Mouse (Mus musculus) heart, embryonic 13.5 days (tissue): ENCODE data around the gene St6galnac3. TPM values are rescaled to one million over a fixed set of nuclear protein-coding genes. Genes with fewer than 3 reads are reported as not detected.

Source experiments
- ATAC-seq: fragments of 200-750 bp; cut with Nextera tagmentation; 2 replicates; pipeline ENCODE4 v1.8.0; 2017; ENCODE audit warnings: moderate TSS enrichment; ENCODE audit not compliant: insufficient number of reproducible peaks, low FRiP score, low TSS enrichment; ENCODE audit errors: extremely low read depth
- H3K27ac ChIP-seq: fragments of 300-500 bp; sonication (generic); replicated peaks from 2 replicates; pipeline ENCODE4 v1.5.1; 2015; ENCODE audit warnings: moderate library complexity, mild to moderate bottlenecking, inconsistent platforms
- H3K27me3 ChIP-seq: fragments of 300-500 bp; sonication (generic); replicated peaks from 2 replicates; pipeline ENCODE4 v1.6.1; 2015; ENCODE audit warnings: mild to moderate bottlenecking, inconsistent platforms
- H3K36me3 ChIP-seq: fragments of 300-500 bp; sonication (generic); 2 replicates; pipeline ENCODE4 v1.6.1; 2015; ENCODE audit warnings: mild to moderate bottlenecking, inconsistent platforms
- H3K4me1 ChIP-seq: fragments of 300-500 bp; sonication (generic); 2 replicates; pipeline ENCODE4 v1.6.1; 2015; ENCODE audit warnings: inconsistent platforms
- H3K4me2 ChIP-seq: fragments of 300-500 bp; sonication (generic); 2 replicates; pipeline ENCODE4 v1.6.1; 2015; ENCODE audit warnings: inconsistent platforms, mild to moderate bottlenecking, moderate library complexity
- H3K4me3 ChIP-seq: fragments of 300-500 bp; sonication (generic); 2 replicates; pipeline ENCODE4 v1.5.1; 2015; ENCODE audit warnings: moderate library complexity, mild to moderate bottlenecking, inconsistent platforms
- H3K9ac ChIP-seq: fragments of 300-500 bp; sonication (generic); 2 replicates; pipeline ENCODE4 v1.6.1; 2015; ENCODE audit warnings: inconsistent platforms, mild to moderate bottlenecking, moderate library complexity
- H3K9me3 ChIP-seq: fragments of 300-500 bp; sonication (generic); 2 replicates; pipeline ENCODE4 v1.6.1; 2016; ENCODE audit warnings: inconsistent platforms
- WGBS: fragments of 180-500 bp; shearing (Covaris S2); methylation state at CpG from one replicate; pipeline ENCODE4 v1.1.7; 2015; ENCODE audit warnings: mixed read lengths; 5-methylcytosine and 5-hydroxymethylcytosine counted together
- polyA plus RNA-seq: library from polyadenylated mRNA; unstranded; fragments of >200 nt; fragmentation: Nextera tagmentation; extraction: Ambion mirVana; gene quantifications from 2 replicates; pipeline ENCODE4 v1.2.1, GENCODE M21; 2015

Gene St6galnac3
- polyA plus RNA-seq, 1 experiment from 2014 or later, result 21.7 TPM

DNA sequence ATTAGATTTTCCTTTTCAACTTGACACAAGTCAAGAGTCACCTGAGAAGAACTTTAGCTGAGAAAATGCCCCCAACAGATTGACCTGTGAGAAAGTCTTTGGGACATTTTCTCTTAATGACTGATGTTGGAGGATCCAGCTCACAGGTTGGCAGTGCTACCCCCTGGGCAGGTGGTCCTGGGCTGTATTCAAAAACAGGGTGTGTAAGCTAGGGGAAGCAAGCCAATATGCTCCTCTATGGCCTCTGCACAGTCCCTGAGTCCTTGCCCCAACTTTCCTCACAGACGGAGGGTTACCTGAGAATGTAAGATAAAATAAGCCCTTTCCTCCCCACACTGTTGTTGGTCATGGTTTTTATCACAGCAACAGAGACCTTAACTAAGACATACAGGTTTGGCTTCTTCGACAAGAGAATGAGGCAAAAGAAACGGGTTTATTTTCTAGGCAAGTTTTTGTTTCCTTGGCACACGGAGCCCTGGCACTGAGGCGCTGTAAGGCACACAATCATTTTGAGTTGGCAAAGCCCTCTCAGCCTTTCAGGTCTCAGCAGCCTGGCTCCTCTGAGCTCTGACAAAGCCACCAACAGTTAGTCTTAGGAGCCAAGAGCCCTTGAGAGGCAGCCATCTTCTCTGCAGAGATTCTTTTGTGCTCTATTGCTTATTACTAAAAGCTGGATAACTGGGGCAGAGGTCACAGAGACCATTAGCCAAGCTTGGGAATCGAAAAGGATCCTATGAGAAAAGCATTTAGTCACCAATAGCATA, 292.7 kb downstream of the St6galnac3 start:
- Histone ChIP-seq H3K9me3 (no peaks in the 10 kb centered on the region), H3K27me3 (no peaks in the 10 kb centered on the region), H3K4me1 (no peaks in the 10 kb centered on the region), H3K4me2 (no peak overlapping the region), H3K9ac (no peak overlapping the region), H3K36me3 (no peaks in the 10 kb centered on the region), H3K4me3 (no peak overlapping the region), H3K27ac (no peak overlapping the region)
- ATAC-seq, result no peak
- 82% methylated on average over 6 of the region's 6 CpGs for WGBS

DNA sequence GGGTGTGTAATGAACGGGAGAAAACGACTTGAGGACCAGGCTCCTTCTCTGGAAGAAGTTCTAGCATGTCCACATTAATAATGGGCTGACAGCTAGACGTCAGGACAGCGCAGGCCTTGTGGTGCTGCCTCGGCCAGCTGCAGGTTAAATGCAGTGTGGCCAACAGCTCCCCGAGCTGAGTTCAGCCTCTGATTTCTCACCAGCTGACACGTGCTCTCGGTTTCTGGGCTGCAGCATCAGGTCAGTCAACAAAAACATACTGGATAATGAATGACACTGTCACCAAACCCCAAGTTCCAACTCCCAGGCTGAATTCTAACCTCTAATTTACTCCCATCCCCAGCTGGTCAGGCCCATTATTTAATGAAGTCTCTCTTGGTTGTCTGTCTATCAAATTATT, 295.1 kb downstream of the St6galnac3 start:
- Histone ChIP-seq H3K27me3 (no peaks in the 10 kb centered on the region), H3K9me3 (no peaks in the 10 kb centered on the region), H3K9ac (no peak overlapping the region), H3K4me2 (no peak overlapping the region), H3K4me1 (no peaks in the 10 kb centered on the region), H3K36me3 (no peaks in the 10 kb centered on the region), H3K27ac (no peak overlapping the region), H3K4me3 (no peak overlapping the region)
- ATAC-seq, result no peak
- 63% methylated on average over 8 of the region's 8 CpGs for WGBS

DNA sequence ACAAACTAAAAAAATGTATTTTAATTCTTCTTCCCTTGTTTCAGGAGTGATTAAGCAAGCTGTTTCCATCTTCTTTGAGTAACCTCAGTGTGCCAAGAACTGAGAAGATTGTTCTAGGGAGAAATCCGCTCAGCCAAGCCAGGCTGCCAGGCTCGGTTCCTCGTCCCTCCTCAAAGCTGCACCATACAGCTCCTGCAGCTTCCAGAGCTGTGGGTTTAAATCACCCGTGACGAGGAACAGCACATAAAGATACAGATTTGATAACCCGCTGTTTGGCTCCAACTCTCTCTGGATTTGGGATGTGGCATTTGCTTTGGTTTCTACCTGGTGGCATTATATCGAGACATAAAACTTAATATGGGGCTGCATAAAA, 303.1 kb downstream of the St6galnac3 start:
- H3K4me1 ChIP-seq, result peaks cover 13% of the 10 kb centered on the region
- H3K4me2 ChIP-seq, result no peak overlapping the region
- no peaks in the 10 kb centered on the region for H3K9me3 ChIP-seq
- ATAC-seq, result no peak
- no peaks in the 10 kb centered on the region for H3K27me3 ChIP-seq
- no peaks in the 10 kb centered on the region for H3K36me3 ChIP-seq
- WGBS, result 77% methylated on average over 7 of the region's 7 CpGs
- H3K9ac ChIP-seq, result no peak overlapping the region
- no peak overlapping the region for H3K4me3 ChIP-seq
- no peak overlapping the region for H3K27ac ChIP-seq

DNA sequence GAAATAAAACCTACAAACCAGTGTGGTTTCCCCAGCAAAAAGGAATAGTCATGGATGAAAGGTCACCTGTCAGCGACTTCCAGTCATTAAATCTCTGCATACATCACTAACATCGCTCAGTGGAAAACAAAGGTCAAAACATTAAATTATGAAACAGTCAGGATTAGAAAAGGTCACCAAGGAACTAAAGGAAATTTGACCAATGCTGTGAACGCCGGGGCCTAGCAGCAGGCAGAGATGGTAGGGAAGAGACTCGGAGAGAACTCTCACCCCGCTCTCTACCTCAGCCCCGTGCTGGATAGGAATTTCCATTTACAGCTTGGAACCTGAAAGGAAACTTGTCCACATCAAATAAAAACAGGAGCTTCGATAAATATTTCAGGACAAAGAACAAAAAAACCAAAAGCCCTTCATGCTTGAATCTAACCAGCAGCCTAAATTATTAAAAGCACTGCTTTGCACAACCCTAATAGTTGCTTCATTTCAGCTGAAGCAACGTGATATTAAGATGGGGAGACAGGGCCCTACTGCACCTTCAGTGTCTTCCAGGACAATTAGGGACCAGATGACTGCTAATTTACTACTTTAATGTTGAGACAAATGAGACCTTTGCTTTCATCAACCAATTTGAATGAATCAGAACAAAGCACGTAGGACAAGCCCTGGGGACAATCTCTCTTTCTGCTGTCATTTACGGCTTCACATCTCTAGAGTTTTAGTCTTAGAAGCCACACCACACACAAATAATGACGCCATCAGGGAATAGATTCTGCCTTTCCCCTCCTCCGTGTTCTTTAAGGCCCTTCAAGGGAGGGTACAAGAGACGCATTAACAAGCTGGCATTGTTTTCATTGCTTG, 303.7 kb downstream of the St6galnac3 start:
- no peak for ATAC-seq
- H3K27me3 ChIP-seq, result no peaks in the 10 kb centered on the region
- no peaks in the 10 kb centered on the region for H3K36me3 ChIP-seq
- 82% methylated on average over 14 of the region's 14 CpGs for WGBS
- H3K9me3 ChIP-seq, result no peaks in the 10 kb centered on the region
- H3K4me1 ChIP-seq, result peaks cover 13% of the 10 kb centered on the region
- no peak overlapping the region for H3K27ac ChIP-seq
- no peak overlapping the region for H3K4me3 ChIP-seq
- no peak overlapping the region for H3K9ac ChIP-seq
- no peak overlapping the region for H3K4me2 ChIP-seq

DNA sequence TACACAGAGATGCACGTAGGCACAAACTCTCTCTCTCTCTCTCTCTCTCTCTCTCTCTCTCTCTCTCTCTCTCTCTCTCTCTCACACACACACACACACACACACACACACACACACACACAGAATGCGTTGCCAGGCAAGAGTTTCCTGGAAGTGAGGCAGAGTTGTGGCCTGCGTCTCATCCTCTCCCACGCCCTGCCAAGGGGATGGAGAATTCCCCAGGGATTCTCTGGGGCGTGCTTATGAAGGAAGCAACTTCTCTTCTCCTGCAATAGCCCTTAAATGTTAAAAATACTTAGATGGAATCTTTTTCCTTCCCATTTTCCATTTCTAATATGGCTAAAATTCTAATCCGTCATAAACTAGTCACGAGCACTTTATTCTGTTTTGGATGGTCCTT, 305.6 kb downstream of the St6galnac3 start:
- Histone ChIP-seq H3K27me3 (no peaks in the 10 kb centered on the region), H3K9ac (no peak overlapping the region), H3K4me1 (peaks cover 13% of the 10 kb centered on the region), H3K4me3 (no peak overlapping the region), H3K9me3 (no peaks in the 10 kb centered on the region), H3K4me2 (no peak overlapping the region), H3K36me3 (no peaks in the 10 kb centered on the region), H3K27ac (no peak overlapping the region)
- 71% methylated on average over 6 of the region's 7 CpGs for WGBS
- ATAC-seq, result no peak

DNA sequence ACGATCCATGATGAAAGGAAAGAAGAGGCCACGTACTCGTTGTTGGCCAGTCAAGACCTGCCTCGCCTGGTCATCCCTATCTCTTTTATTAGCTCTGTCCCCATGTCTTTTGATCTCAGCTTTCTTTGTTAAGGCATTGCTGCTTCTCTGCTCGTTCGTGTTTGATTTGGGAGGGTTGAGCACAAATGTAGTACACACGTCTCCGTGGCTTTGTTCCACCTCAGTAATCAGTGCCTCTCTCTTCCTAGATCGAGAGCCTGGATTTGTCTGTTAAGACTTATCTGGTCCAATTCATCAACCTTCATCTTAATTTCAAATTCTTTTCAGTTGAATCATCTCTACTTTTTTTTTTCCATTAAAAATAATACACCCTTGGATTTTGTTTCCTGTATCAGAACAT, 308.0 kb downstream of the St6galnac3 start:
- ATAC-seq, result no peak
- Histone ChIP-seq H3K4me1 (peaks cover 13% of the 10 kb centered on the region), H3K27ac (no peak overlapping the region), H3K9ac (no peak overlapping the region), H3K36me3 (no peaks in the 10 kb centered on the region), H3K9me3 (no peaks in the 10 kb centered on the region), H3K27me3 (no peaks in the 10 kb centered on the region), H3K4me3 (no peak overlapping the region), H3K4me2 (no peak overlapping the region)
- WGBS, result 82% methylated on average over 9 of the region's 9 CpGs

DNA sequence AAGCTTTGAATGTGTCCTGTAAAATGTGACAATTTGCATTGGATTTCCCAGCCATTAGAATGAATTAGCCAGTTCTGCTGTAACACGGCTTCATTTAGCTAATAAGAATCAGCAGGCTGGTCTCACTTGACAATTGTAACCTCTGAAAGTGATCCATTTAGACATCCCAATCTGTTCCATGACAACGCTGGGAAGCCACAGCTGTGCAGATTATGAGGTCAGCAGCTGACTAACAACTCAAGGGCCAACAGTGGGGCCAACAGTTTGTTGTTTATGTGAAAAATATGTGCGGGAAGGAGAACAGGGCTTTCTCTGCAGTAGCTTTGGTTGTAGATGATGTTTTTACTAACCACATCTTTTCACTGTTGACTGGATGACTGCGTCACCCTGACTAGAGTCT, 308.6 kb downstream of the St6galnac3 start:
- no peak overlapping the region for H3K4me2 ChIP-seq
- H3K9me3 ChIP-seq, result no peaks in the 10 kb centered on the region
- no peaks in the 10 kb centered on the region for H3K36me3 ChIP-seq
- ATAC-seq, result no peak
- 82% methylated on average over 4 of the region's 4 CpGs for WGBS
- H3K9ac ChIP-seq, result no peak overlapping the region
- H3K4me1 ChIP-seq, result peaks cover 13% of the 10 kb centered on the region
- no peaks in the 10 kb centered on the region for H3K27me3 ChIP-seq
- H3K4me3 ChIP-seq, result no peak overlapping the region
- no peak overlapping the region for H3K27ac ChIP-seq

DNA sequence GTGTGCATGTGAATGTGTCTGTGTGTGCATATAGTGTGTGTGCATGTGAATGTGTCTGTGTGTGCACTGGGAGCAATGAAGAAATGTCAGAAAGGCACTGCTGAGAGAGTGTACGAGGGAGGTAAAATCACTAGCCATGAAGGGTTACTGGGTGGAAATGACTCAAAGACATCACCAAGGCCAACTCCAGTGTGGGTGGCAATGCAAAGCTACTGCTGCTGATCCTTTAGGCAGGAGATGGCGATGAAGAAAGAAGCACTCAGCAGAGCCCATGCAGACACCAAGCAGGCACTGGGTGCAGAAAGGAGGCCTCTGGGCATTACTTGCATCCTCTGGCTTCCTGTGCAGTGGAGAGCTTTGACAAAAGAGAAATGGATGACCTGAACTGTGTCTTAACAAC, 310.8 kb downstream of the St6galnac3 start:
- 84% methylated on average over 2 of the region's 2 CpGs for WGBS
- no peak overlapping the region for H3K4me3 ChIP-seq
- no peaks in the 10 kb centered on the region for H3K4me1 ChIP-seq
- H3K9me3 ChIP-seq, result no peaks in the 10 kb centered on the region
- ATAC-seq, result no peak
- no peaks in the 10 kb centered on the region for H3K36me3 ChIP-seq
- H3K4me2 ChIP-seq, result no peak overlapping the region
- H3K27me3 ChIP-seq, result no peaks in the 10 kb centered on the region
- H3K9ac ChIP-seq, result no peak overlapping the region
- H3K27ac ChIP-seq, result no peak overlapping the region

DNA sequence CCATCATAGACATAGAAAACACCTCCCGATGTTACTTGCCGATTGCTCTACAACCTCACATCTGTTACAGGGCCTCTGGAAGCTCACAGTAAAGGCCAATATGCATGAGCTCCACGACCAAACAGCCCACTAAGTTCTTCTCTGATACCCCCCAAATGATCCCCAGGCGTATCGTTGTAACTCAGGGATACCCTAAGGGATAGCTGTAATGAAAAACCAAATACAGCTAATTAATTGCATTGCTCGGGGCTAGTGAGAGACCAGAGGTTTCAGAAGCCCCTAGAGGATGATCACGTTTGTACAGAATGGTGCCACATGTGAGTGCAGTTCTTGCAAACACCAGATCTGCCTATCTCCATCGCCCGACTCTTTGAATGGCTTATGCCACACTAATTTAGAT, 315.7 kb downstream of the St6galnac3 start:
- Histone ChIP-seq H3K9ac (no peak overlapping the region), H3K27me3 (no peaks in the 10 kb centered on the region), H3K9me3 (no peaks in the 10 kb centered on the region), H3K36me3 (no peaks in the 10 kb centered on the region), H3K4me3 (no peak overlapping the region), H3K27ac (no peak overlapping the region), H3K4me1 (no peaks in the 10 kb centered on the region), H3K4me2 (no peak overlapping the region)
- WGBS, result 83% methylated on average over 9 of the region's 9 CpGs
- ATAC-seq, result no peak

DNA sequence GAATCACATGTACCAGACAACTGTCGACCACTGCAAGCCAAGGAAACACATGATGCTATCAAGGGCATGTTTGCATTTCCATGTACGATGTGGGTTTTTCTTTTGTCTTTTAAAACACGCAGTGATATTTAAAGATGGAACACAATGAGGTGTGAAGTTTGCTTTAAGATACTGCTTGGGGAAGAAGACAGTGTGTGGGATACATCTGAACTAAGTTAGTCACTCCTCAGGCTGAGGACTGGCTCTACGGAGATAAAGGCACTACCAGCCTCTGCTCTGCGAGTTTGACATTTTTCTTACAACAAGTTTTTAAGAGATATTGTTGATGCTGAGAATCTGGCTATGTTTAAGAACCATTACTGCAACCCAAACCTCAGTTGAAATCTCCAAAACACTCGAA, 316.6 kb downstream of the St6galnac3 start:
- no peak for ATAC-seq
- Histone ChIP-seq H3K4me1 (no peaks in the 10 kb centered on the region), H3K36me3 (no peaks in the 10 kb centered on the region), H3K9me3 (no peaks in the 10 kb centered on the region), H3K27ac (no peak overlapping the region), H3K27me3 (no peaks in the 10 kb centered on the region), H3K4me2 (no peak overlapping the region), H3K9ac (no peak overlapping the region), H3K4me3 (no peak overlapping the region)
- WGBS, result 76% methylated on average over 6 of the region's 6 CpGs

DNA sequence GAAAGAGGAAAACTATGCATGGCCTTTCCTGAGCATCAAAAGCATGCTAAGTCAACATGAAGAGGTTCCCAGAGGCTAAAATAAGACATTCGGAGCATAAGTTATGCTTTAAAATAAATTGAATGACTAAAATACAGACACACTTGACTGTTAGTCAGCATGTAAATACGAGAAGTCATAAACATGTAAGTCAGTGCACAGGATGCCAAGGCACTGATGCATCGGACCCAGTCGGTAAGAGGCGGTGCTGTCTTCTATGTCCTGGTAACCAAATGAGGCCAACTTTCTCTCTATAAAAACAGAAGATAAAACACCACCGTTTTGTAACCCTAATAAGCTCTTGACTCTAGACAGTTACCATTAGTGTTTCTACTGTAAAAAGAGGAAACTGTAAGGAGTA, 317.3 kb downstream of the St6galnac3 start:
- Histone ChIP-seq H3K36me3 (no peaks in the 10 kb centered on the region), H3K9me3 (no peaks in the 10 kb centered on the region), H3K9ac (no peak overlapping the region), H3K4me1 (no peaks in the 10 kb centered on the region), H3K27ac (no peak overlapping the region), H3K4me3 (no peak overlapping the region), H3K27me3 (no peaks in the 10 kb centered on the region), H3K4me2 (no peak overlapping the region)
- WGBS, result 85% methylated on average over 6 of the region's 6 CpGs
- ATAC-seq, result no peak

DNA sequence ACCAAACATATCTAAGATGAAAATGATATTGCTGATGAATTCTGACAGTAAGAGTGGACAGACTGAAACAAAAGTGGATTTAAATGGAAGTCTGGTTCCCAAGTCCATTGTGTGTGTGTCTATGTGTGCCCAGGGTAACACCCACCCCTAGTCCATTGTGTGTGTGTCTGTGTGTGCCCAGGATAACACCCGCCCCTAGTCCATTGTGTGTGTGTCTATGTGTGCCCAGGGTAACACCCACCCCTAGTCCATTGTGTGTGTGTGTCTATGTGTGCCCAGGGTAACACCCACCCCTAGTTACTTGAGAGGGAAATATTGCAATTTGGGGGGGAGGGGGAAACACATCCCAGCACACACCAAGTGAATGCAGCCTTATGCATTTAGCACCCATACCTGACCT, 318.1 kb downstream of the St6galnac3 start:
- no peaks in the 10 kb centered on the region for H3K9me3 ChIP-seq
- no peaks in the 10 kb centered on the region for H3K4me1 ChIP-seq
- no peak overlapping the region for H3K4me2 ChIP-seq
- H3K4me3 ChIP-seq, result no peak overlapping the region
- H3K27me3 ChIP-seq, result no peaks in the 10 kb centered on the region
- no peak for ATAC-seq
- 71% methylated on average over 1 of the region's 1 CpGs for WGBS
- no peak overlapping the region for H3K27ac ChIP-seq
- H3K9ac ChIP-seq, result no peak overlapping the region
- no peaks in the 10 kb centered on the region for H3K36me3 ChIP-seq
